Mouse (Mus musculus): ENCODE measurements around the gene Csf3. TPM values are rescaled to one million over a fixed set of nuclear protein-coding genes. Genes with fewer than 3 reads are reported as not detected.
A peak's percentile ranks its signal among the peaks of the same experiment; 100 is the strongest.

Csf3 gene
- total and polyA plus RNA-seq, 3 experiments: 0.18 TPM; not detected in 2

GRCm38 (mm10) chr11:98686976-98687375, 14.1 kb upstream of the Csf3 start:
- no peak overlapping the region for H3K27ac ChIP-seq (ENCODE audit: control insufficient read depth, low read depth, low read length)
- H3K4me1 ChIP-seq (ENCODE audit: control insufficient read depth in 1 of 2, insufficient read depth in 2 of 2, low read length in 2 of 2): peaks cover 0 to 2% of the 10 kb centered on the region in 2 experiments; a peak in 2 of 4 replicates
- peaks cover 32% of the 10 kb centered on the region for H3K79me2 ChIP-seq (ENCODE audit: control insufficient read depth, insufficient read depth, low read length, poor library complexity)
- H3K9ac ChIP-seq (ENCODE audit: control insufficient read depth, low read depth, low read length, poor library complexity, severe bottlenecking): no peak overlapping the region
- DNase-seq (ENCODE audit: low read depth, low spot score): no peak
- no peak for TF ChIP-seq CHD2 (IDR thresholded peaks at IDR 0.05; ENCODE audit: low read length)
- no peak for TF ChIP-seq E2F4 (IDR thresholded peaks at IDR 0.05; ENCODE audit: borderline replicate concordance, low read depth, low read length)
- no peak for TF ChIP-seq GABPA (IDR thresholded peaks at IDR 0.05; ENCODE audit: low read depth, low read length)
- no peaks in the 10 kb centered on the region for H3K27me3 ChIP-seq (ENCODE audit: control insufficient read depth in 1 of 2, insufficient read depth in 2 of 2, low read length in 2 of 2)
- H3K9me3 ChIP-seq (replicated peaks; ENCODE audit: insufficient read depth, low read length): no peaks in the 10 kb centered on the region
- H3K36me3 ChIP-seq (ENCODE audit: control insufficient read depth in 1 of 2, insufficient read depth in 2 of 2, low read length in 2 of 2): peaks cover 12 to 35% of the 10 kb centered on the region in 2 experiments
- no peak overlapping the region for H3K4me3 ChIP-seq (ENCODE audit: control insufficient read depth in 1 of 2, insufficient read depth in 1 of 2, low read depth in 2 of 2, low read length in 2 of 2)

GRCm38 (mm10) chr11:98688009-98688408, 13.1 kb upstream of the Csf3 start:
- Histone ChIP-seq H3K9me3 (replicated peaks; ENCODE audit: insufficient read depth, low read length) (no peaks in the 10 kb centered on the region), H3K79me2 (ENCODE audit: control insufficient read depth, insufficient read depth, low read length, poor library complexity) (peaks cover 26% of the 10 kb centered on the region), H3K9ac (ENCODE audit: control insufficient read depth, low read depth, low read length, poor library complexity, severe bottlenecking) (no peak overlapping the region), H3K27ac (ENCODE audit: control insufficient read depth, low read depth, low read length) (no peak overlapping the region), H3K36me3 (ENCODE audit: control insufficient read depth in 1 of 2, insufficient read depth in 2 of 2, low read length in 2 of 2) (peaks cover 12 to 41% of the 10 kb centered on the region in 2 experiments), H3K4me3 (ENCODE audit: control insufficient read depth in 1 of 2, insufficient read depth in 1 of 2, low read depth in 2 of 2, low read length in 2 of 2) (no peak overlapping the region), H3K27me3 (ENCODE audit: control insufficient read depth in 1 of 2, insufficient read depth in 2 of 2, low read length in 2 of 2) (no peaks in the 10 kb centered on the region), H3K4me1 (ENCODE audit: control insufficient read depth in 1 of 2, insufficient read depth in 2 of 2, low read length in 2 of 2) (peaks cover 0 to 2% of the 10 kb centered on the region in 2 experiments; a peak in 2 of 4 replicates)
- DNase-seq (ENCODE audit: low read depth, low spot score): no peak
- TF ChIP-seq MEF2A (IDR thresholded peaks at IDR 0.05; ENCODE audit: extremely low read depth, insufficient replicate concordance, low read depth, low read length, poor library complexity, severe bottlenecking): no peak
- TF ChIP-seq MYC (IDR thresholded peaks at IDR 0.05; ENCODE audit: low read depth, low read length): no peak
- no peak for TF ChIP-seq MXI1 (IDR thresholded peaks at IDR 0.05; ENCODE audit: low read depth, low read length)
- no peak for TF ChIP-seq UBTF (IDR thresholded peaks at IDR 0.05; ENCODE audit: borderline replicate concordance, insufficient read depth, low read depth, low read length)
- TF ChIP-seq ETS1 (IDR thresholded peaks at IDR 0.05; ENCODE audit: low read depth, low read length): no peak
- TF ChIP-seq CTCF (IDR thresholded peaks at IDR 0.05 in 2 of 3, conservative IDR thresholded peaks at IDR 0.05 in 1 of 3; ENCODE audit: control insufficient read depth in 1 of 3, insufficient read depth in 1 of 3, low read depth in 2 of 3, low read length in 3 of 3, poor library complexity in 1 of 3, severe bottlenecking in 1 of 3): no peak
- TF ChIP-seq ELF1 (IDR thresholded peaks at IDR 0.05; ENCODE audit: low read depth, low read length): no peak
- TF ChIP-seq RCOR1 (IDR thresholded peaks at IDR 0.05; ENCODE audit: low read depth, low read length): no peak
- TF ChIP-seq USF2 (IDR thresholded peaks at IDR 0.05; ENCODE audit: borderline replicate concordance in 1 of 2, insufficient read depth in 1 of 2, low read depth in 1 of 2, low read length in 2 of 2): no peak
- no peak for TF ChIP-seq HCFC1 (IDR thresholded peaks at IDR 0.05; ENCODE audit: low read depth, low read length)

- H3K9me3 ChIP-seq (replicated peaks; ENCODE audit: insufficient read depth, low read length): no peaks in the 10 kb centered on the region
- no peak for DNase-seq (ENCODE audit: low read depth, low spot score)
- H3K79me2 ChIP-seq (ENCODE audit: control insufficient read depth, insufficient read depth, low read length, poor library complexity): no peaks in the 10 kb centered on the region
- H3K9ac ChIP-seq (ENCODE audit: control insufficient read depth, low read depth, low read length, poor library complexity, severe bottlenecking): no peak overlapping the region
- TF ChIP-seq NELFE (IDR thresholded peaks at IDR 0.05; ENCODE audit: low read depth, low read length): no peak
- no peak for TF ChIP-seq HCFC1 (IDR thresholded peaks at IDR 0.05; ENCODE audit: low read depth, low read length)
- TF ChIP-seq MAZ (IDR thresholded peaks at IDR 0.05; ENCODE audit: low read depth, low read length): no peak
- no peak for TF ChIP-seq SMC3 (IDR thresholded peaks at IDR 0.05; ENCODE audit: low read depth, low read length)
- TF ChIP-seq TBP (IDR thresholded peaks at IDR 0.05; ENCODE audit: low read depth, low read length): no peak
- TF ChIP-seq POLR2A (IDR thresholded peaks at IDR 0.05; ENCODE audit: control insufficient read depth in 1 of 2, insufficient read depth in 1 of 2, low read depth in 1 of 2, low read length in 2 of 2, poor library complexity in 1 of 2): 0 out of 4 replicates have a peak, but pooled peaks of 1 of the 2 experiments have one; percentile 2
- TF ChIP-seq E2F4 (IDR thresholded peaks at IDR 0.05; ENCODE audit: borderline replicate concordance, low read depth, low read length): no peak
- TF ChIP-seq MAX (IDR thresholded peaks at IDR 0.05; ENCODE audit: low read length): no peak
- TF ChIP-seq MAFK (IDR thresholded peaks at IDR 0.05; ENCODE audit: borderline replicate concordance, low read depth, low read length): no peak
- H3K27me3 ChIP-seq (ENCODE audit: control insufficient read depth in 1 of 2, insufficient read depth in 2 of 2, low read length in 2 of 2): no peaks in the 10 kb centered on the region
- peaks cover 0 to 26% of the 10 kb centered on the region in 2 experiments; a peak in 2 of 4 replicates for H3K36me3 ChIP-seq (ENCODE audit: control insufficient read depth in 1 of 2, insufficient read depth in 2 of 2, low read length in 2 of 2)
- no peak overlapping the region for H3K4me3 ChIP-seq (ENCODE audit: control insufficient read depth in 1 of 2, insufficient read depth in 1 of 2, low read depth in 2 of 2, low read length in 2 of 2)
- H3K27ac ChIP-seq (ENCODE audit: control insufficient read depth, low read depth, low read length): no peak overlapping the region
- no peaks in the 10 kb centered on the region for H3K4me1 ChIP-seq (ENCODE audit: control insufficient read depth in 1 of 2, insufficient read depth in 2 of 2, low read length in 2 of 2)
Measured at GRCm38 (mm10) chr11:98693201-98693600, 7.9 kb upstream of the Csf3 start.

All from MEL (cell line).